Mouse (Mus musculus) midbrain, postnatal 0 days (tissue): Measurements from ENCODE around the gene Selenos. TPM values are rescaled to one million over a fixed set of nuclear protein-coding genes. Genes with fewer than 3 reads are reported as not detected.
A peak's percentile ranks its signal among the peaks of the same experiment; 100 is the strongest.

Source experiments
- ATAC-seq: fragments of 200-750 bp; cut with Nextera tagmentation; 2 replicates; pipeline ENCODE4 v1.8.0; 2017; ENCODE audit warnings: moderate number of reproducible peaks, mild to moderate bottlenecking, moderate TSS enrichment, moderate library complexity; ENCODE audit not compliant: low FRiP score
- DNase-seq: peaks from one replicate; pipeline ENCODE4 v3.0.0-alpha.2; 2015; ENCODE audit warnings: low spot score
- H3K27ac ChIP-seq: fragments of 300-500 bp; sonication (generic); 2 replicates; pipeline ENCODE4 v1.5.1; 2014; ENCODE audit warnings: low read depth, mild to moderate bottlenecking, low read length, mixed read lengths
- H3K27me3 ChIP-seq: fragments of 300-500 bp; sonication (generic); 2 replicates; pipeline ENCODE4 v1.6.1; 2014; ENCODE audit warnings: low read length, control low read depth, mixed read lengths; ENCODE audit not compliant: insufficient read depth
- H3K36me3 ChIP-seq: fragments of 300-500 bp; sonication (generic); 2 replicates; pipeline ENCODE4 v1.6.1; 2014; ENCODE audit warnings: low read length, control low read depth, mixed read lengths; ENCODE audit not compliant: insufficient read depth
- H3K4me1 ChIP-seq: fragments of 300-500 bp; sonication (generic); 2 replicates; pipeline ENCODE4 v1.6.1; 2014; ENCODE audit warnings: mild to moderate bottlenecking, control low read depth, antibody characterized with exemption, low read length, mixed read lengths; ENCODE audit not compliant: insufficient read depth
- H3K4me2 ChIP-seq: fragments of 300-500 bp; sonication (generic); 2 replicates; pipeline ENCODE4 v1.6.1; 2014; ENCODE audit warnings: low read depth, mild to moderate bottlenecking, low read length, mixed read lengths; ENCODE audit not compliant: poor library complexity, severe bottlenecking
- H3K4me3 ChIP-seq: fragments of 300-500 bp; sonication (generic); 2 replicates; pipeline ENCODE4 v1.5.1; 2014; ENCODE audit warnings: low read depth, mild to moderate bottlenecking, low read length, moderate library complexity
- H3K9ac ChIP-seq: fragments of 300-500 bp; sonication (generic); replicated peaks from 2 replicates; pipeline ENCODE4 v1.6.1; 2014; ENCODE audit warnings: mild to moderate bottlenecking, low read length, moderate library complexity, mixed read lengths; ENCODE audit not compliant: poor library complexity, severe bottlenecking
- H3K9me3 ChIP-seq: fragments of 300-500 bp; sonication (generic); 2 replicates; pipeline ENCODE4 v1.6.1; 2016; ENCODE audit warnings: low read length, control low read depth
- CTCF ChIP-seq: IDR thresholded peaks from 2 replicates; pipeline ENCODE4 v1.5.1; 2016; ENCODE audit warnings: antibody characterized with exemption, mild to moderate bottlenecking
- WGBS: fragments of 180-500 bp; shearing (Covaris S2); extraction: QIAGEN DNeasy Blood & Tissue Kit; methylation state at CpG from one replicate; pipeline ENCODE4 v1.1.7; 2014; 5-methylcytosine and 5-hydroxymethylcytosine counted together
- polyA plus RNA-seq: library from polyadenylated mRNA; unstranded; fragments of >200 nt; fragmentation: Nextera tagmentation; extraction: Ambion mirVana; gene quantifications from 2 replicates; pipeline ENCODE4 v1.2.1, GENCODE M21; 2015
- total RNA-seq: library from RNA; depleted of rRNA; stranded (reverse); fragments of >200 nt; gene quantifications from 2 replicates; pipeline ENCODE4 v1.2.3, GENCODE M21; 2014

The Selenos gene
- total and polyA plus RNA-seq, 2 experiments from 2014 or later = 24.1 to 125 TPM

GRCm38 (mm10) chr7:66091553-66091952 is 12.1 kb downstream of the Selenos start:
- H3K27ac ChIP-seq = no peak overlapping the region
- H3K27me3 ChIP-seq = no peaks in the 10 kb centered on the region
- no peak overlapping the region for H3K9ac ChIP-seq
- DNase-seq (no peak), ATAC-seq (peak; percentile 52; the same call in 1 of the 2 replicates)
- no peaks in the 10 kb centered on the region for H3K4me1 ChIP-seq
- H3K4me2 ChIP-seq = no peak overlapping the region
- WGBS = 82% methylated on average over 7 of the region's 7 CpGs
- H3K4me3 ChIP-seq = no peak overlapping the region
- peaks cover 42% of the 10 kb centered on the region for H3K36me3 ChIP-seq
- H3K9me3 ChIP-seq = no peaks in the 10 kb centered on the region
- TF ChIP-seq CTCF = no peak

GRCm38 (mm10) chr7:66092656-66093055 is 13.2 kb downstream of the Selenos start:
- Histone ChIP-seq H3K4me3 (no peak overlapping the region), H3K4me1 (no peaks in the 10 kb centered on the region), H3K9ac (no peak overlapping the region), H3K27ac (no peak overlapping the region), H3K36me3 (peaks cover 31% of the 10 kb centered on the region), H3K27me3 (no peaks in the 10 kb centered on the region), H3K9me3 (no peaks in the 10 kb centered on the region), H3K4me2 (no peak overlapping the region)
- DNase-seq (no peak), ATAC-seq (no peak)
- TF ChIP-seq CTCF = no peak
- WGBS = 93% methylated on average over 8 of the region's 8 CpGs

- Histone ChIP-seq H3K4me1 (no peaks in the 10 kb centered on the region), H3K4me2 (no peak overlapping the region), H3K9me3 (no peaks in the 10 kb centered on the region), H3K27ac (no peak overlapping the region), H3K4me3 (no peak overlapping the region), H3K9ac (no peak overlapping the region), H3K36me3 (peaks cover 18% of the 10 kb centered on the region), H3K27me3 (no peaks in the 10 kb centered on the region)
- TF ChIP-seq CTCF = no peak
- DNase-seq (peak; percentile 21), ATAC-seq (no peak)
- WGBS = 72% methylated on average over 5 of the region's 5 CpGs
Measured at GRCm38 (mm10) chr7:66094141-66094540, 14.7 kb downstream of the Selenos start.

GRCm38 (mm10) chr7:66098803-66099202 is 19.4 kb downstream of the Selenos start:
- Histone ChIP-seq H3K4me2 (no peak overlapping the region), H3K36me3 (no peaks in the 10 kb centered on the region), H3K9me3 (no peaks in the 10 kb centered on the region), H3K4me3 (no peak overlapping the region), H3K27ac (no peak overlapping the region), H3K9ac (no peak overlapping the region), H3K4me1 (no peaks in the 10 kb centered on the region), H3K27me3 (no peaks in the 10 kb centered on the region)
- no peak for ATAC-seq
- 84% methylated on average over 7 of the region's 7 CpGs for WGBS
- no peak for TF ChIP-seq CTCF
- DNase-seq = no peak

- H3K9ac ChIP-seq = no peak overlapping the region
- WGBS = 3% methylated on average over 4 of the region's 4 CpGs
- ATAC-seq = no peak
- H3K4me2 ChIP-seq = no peak overlapping the region
- no peaks in the 10 kb centered on the region for H3K27me3 ChIP-seq
- H3K27ac ChIP-seq = no peak overlapping the region
- no peaks in the 10 kb centered on the region for H3K9me3 ChIP-seq
- DNase-seq = peak; percentile 71
- H3K4me3 ChIP-seq = no peak overlapping the region
- no peaks in the 10 kb centered on the region for H3K4me1 ChIP-seq
- TF ChIP-seq CTCF = peak; percentile 83
- no peaks in the 10 kb centered on the region for H3K36me3 ChIP-seq
Measured at GRCm38 (mm10) chr7:66101866-66102265, 22.4 kb downstream of the Selenos start.

- no peak overlapping the region for H3K4me2 ChIP-seq
- no peaks in the 10 kb centered on the region; the same call in 1 of the 2 replicates for H3K4me1 ChIP-seq
- no peaks in the 10 kb centered on the region for H3K27me3 ChIP-seq
- H3K36me3 ChIP-seq = no peaks in the 10 kb centered on the region
- no peak overlapping the region for H3K9ac ChIP-seq
- H3K9me3 ChIP-seq = no peaks in the 10 kb centered on the region
- WGBS = 90% methylated on average over 5 of the region's 5 CpGs
- H3K4me3 ChIP-seq = no peak overlapping the region
- ATAC-seq (no peak), DNase-seq (no peak)
- no peak overlapping the region for H3K27ac ChIP-seq
- no peak for TF ChIP-seq CTCF
Measured at GRCm38 (mm10) chr7:66104531-66104930, 25.1 kb downstream of the Selenos start.
